Mouse (Mus musculus): ENCODE measurements at regions not wholly inside any gene's neighbourhood (a gene's known extent, or its start where the extent isn't known, plus 50 kb on each side); places are given as distances from the start of the nearest gene placed in this dataset.
"Not testable (repeated sequence)": the region's sequence is repeated elsewhere in the genome, so short reads cannot be mapped to it uniquely, and the experiment has no call there.

- in situ Hi-C loops (cut with MboI, MseI) = no loop called here
Measured at GRCm38 (mm10) chr13:32465041-32465682, 126.6 kb upstream of the Gmds start.

GRCm38 (mm10) chr13:32454419-32455146 lies 116.0 kb upstream of the Gmds start:
- in situ Hi-C loops (cut with MboI, MseI) = no loop called here

- in situ Hi-C loops (cut with MboI, MseI) = no loop called here
Measured at GRCm38 (mm10) chr13:32449710-32450417, 111.3 kb upstream of the Gmds start.

GRCm38 (mm10) chr13:32444531-32444930 lies 106.0 kb upstream of the Gmds start:
- in situ Hi-C loops (cut with MboI, MseI) = no loop called here

- in situ Hi-C loops (cut with MboI, MseI) = no loop called here
Measured at GRCm38 (mm10) chr13:32442025-32442424, 103.5 kb upstream of the Gmds start.

- in situ Hi-C loops (cut with MboI, MseI) = no loop called here
Measured at GRCm38 (mm10) chr13:32435136-32435535, 96.6 kb upstream of the Gmds start.

- in situ Hi-C loops (cut with MboI, MseI) = no loop called here
Measured at GRCm38 (mm10) chr13:32428482-32428881, 89.9 kb upstream of the Gmds start.

- in situ Hi-C loops (cut with MboI, MseI) = no loop called here
Measured at GRCm38 (mm10) chr13:32426906-32427305, 88.4 kb upstream of the Gmds start.

- in situ Hi-C loops (cut with MboI, MseI) = no loop called here
Measured at GRCm38 (mm10) chr13:32426199-32426598, 87.7 kb upstream of the Gmds start.

- in situ Hi-C loops (cut with MboI, MseI) = not testable (repeated sequence)
Measured at GRCm38 (mm10) chr13:32424543-32424942, 86.0 kb upstream of the Gmds start.

GRCm38 (mm10) chr13:32422485-32422884 lies 83.9 kb upstream of the Gmds start:
- in situ Hi-C loops (cut with MboI, MseI) = no loop called here

- in situ Hi-C loops (cut with MboI, MseI) = no loop called here
Measured at GRCm38 (mm10) chr13:32419326-32419725, 80.8 kb upstream of the Gmds start.

GRCm38 (mm10) chr13:32418655-32419054 lies 80.1 kb upstream of the Gmds start:
- in situ Hi-C loops (cut with MboI, MseI) = no loop called here

- in situ Hi-C loops (cut with MboI, MseI) = no loop called here
Measured at GRCm38 (mm10) chr13:32417907-32418306, 79.4 kb upstream of the Gmds start.

- in situ Hi-C loops (cut with MboI, MseI) = loop anchor here (5.0 kb wide), 1 partner anchor 614 kb away; no protein-coding TSS in a partner anchor
Measured at GRCm38 (mm10) chr13:32411287-32411935, 72.9 kb upstream of the Gmds start.

- in situ Hi-C loops (cut with MboI, MseI) = loop anchor here (5.0 kb wide), 1 partner anchor 613 kb away; no protein-coding TSS in a partner anchor
Measured at GRCm38 (mm10) chr13:32410065-32410464, 71.5 kb upstream of the Gmds start.

- in situ Hi-C loops (cut with MboI, MseI) = no loop called here
Measured at GRCm38 (mm10) chr13:32398616-32399015, 60.1 kb upstream of the Gmds start.
